Mouse (Mus musculus): ENCODE measurements around the gene Nectin2.

DNA sequence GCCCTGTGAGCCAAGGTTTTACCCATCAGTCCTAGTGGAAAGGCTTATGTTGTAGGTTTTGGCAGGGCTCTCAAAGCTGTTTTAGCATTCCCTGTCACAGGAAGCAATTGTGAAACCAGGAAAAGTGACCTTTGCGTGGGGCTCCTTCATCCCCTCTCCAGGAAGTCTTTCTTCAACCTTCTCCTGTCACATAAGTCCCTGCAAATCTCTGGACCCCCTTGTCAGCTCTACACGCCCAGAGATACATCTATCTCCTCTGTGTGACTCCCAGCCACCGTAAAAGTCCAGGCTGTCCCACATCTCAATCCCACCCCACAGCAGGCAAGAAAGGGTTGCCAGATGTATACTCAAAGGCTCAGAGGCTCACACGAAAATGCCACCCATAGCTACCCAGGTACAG lies 21.4 kb upstream of the Nectin2 start:
- TF ChIP-seq CTCF (IDR thresholded peaks at IDR 0.05; ENCODE audit: borderline replicate concordance, control insufficient read depth, extremely low read depth, insufficient read depth, low read length, poor library complexity) (no peak), POLR2A (IDR thresholded peaks at IDR 0.05; ENCODE audit: control insufficient read depth, extremely low read depth, insufficient read depth, low read length, poor library complexity) (no peak)
